Mouse (Mus musculus) urinary bladder, postnatal 36 days (tissue): ENCODE data around the gene Cpe.

ENCODE experiments used
- DNase-seq, 2 experiments: peaks; one replicate each; pipeline ENCODE4 v3.0.0; 2022; ENCODE audit warnings: low spot score in 2 of 2, mixed read lengths in 1 of 2

Cpe gene

GRCm38 (mm10) chr8:64575001-64575400, 117.9 kb downstream of the Cpe start:
- no peak for DNase-seq

DNA sequence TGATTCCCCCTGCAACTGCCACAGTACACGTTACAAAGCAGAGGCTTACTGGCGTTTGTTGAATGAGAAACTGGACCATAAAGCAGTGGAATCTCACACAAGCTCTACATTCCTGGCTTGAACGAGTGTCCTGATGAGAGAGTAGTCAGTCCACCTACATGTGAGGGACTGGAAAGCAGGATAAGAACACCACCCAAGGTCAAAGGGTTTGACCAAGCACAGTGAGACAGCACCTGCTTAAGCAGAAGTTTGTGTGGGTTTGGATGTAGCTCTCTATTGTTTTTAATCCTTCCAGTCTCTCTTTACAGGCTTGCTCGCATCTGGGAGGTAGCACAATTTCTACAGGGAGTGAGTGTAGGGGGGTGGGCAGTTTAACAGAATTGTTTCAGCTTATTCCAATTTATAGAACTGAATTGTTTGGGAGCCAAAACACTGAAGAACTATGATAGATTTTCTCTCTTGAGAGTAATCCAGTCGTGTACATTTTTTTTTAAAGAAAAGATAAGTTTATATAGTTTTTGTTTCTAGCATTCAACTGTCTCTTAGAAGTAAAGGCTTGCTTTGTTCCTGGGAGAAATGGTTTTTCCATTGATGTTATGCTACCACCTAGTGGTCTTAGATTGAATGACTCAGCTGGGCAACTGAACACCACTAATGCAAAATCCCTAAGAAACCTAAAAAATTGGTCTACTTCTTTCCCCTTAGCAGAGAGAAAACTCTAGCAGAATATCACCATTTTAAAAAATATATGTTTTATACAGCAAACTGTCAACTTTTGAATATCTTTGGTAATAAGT, 144.6 kb downstream of the Cpe start:
- DNase-seq = no peak

GRCm38 (mm10) chr8:64543441-64543840, 149.4 kb downstream of the Cpe start:
- DNase-seq = no peak
